Mouse (Mus musculus): ENCODE data around the gene Dhcr7. TPM values are rescaled to one million over a fixed set of nuclear protein-coding genes. Genes with fewer than 3 reads are reported as not detected.

The Dhcr7 gene
- polyA plus RNA-seq, 1 experiment, result 246 TPM

DNA sequence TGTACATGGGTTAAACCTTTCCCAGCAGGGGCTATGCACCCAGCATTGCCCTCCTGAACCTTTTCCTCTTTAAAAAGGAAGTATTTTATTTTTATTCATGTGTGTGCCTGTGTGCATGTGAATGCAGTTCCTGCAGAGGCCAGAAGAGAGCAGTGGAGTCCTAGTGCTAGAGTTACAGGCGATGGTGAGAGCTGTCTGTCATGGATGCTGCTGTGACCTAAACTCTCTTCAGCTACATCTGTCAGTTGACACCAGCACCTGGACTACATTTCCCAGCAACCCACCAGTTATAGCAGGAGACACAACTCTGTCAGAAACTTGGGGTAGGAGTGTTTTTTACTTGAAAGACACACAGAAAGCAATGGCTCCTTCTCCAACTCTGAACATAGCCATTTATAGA, 14.0 kb upstream of the Dhcr7 start:
- H3K4me1 ChIP-seq (replicated peaks; ENCODE audit: control insufficient read depth, insufficient read depth, low read length), result no peaks in the 10 kb centered on the region
- no peak overlapping the region for H3K27ac ChIP-seq (ENCODE audit: control insufficient read depth, insufficient read depth, low read length)
- WGBS, result 74% methylated on average over 1 of the region's 1 CpGs
- H3K4me3 ChIP-seq (ENCODE audit: control insufficient read depth, insufficient read depth, low read length), result no peak overlapping the region
- DNase-seq, result peak; percentile 60
- no peaks in the 10 kb centered on the region for H3K27me3 ChIP-seq (ENCODE audit: control insufficient read depth, insufficient read depth, low read length)
- H3K36me3 ChIP-seq (ENCODE audit: control insufficient read depth, insufficient read depth, low read length), result peaks cover 4% of the 10 kb centered on the region; the same call in 1 of the 2 replicates
- TF ChIP-seq CTCF (IDR thresholded peaks at IDR 0.05; ENCODE audit: borderline replicate concordance, control insufficient read depth, extremely low read depth, insufficient read depth, low read length, poor library complexity), result no peak
- TF ChIP-seq POLR2A (IDR thresholded peaks at IDR 0.05; ENCODE audit: control insufficient read depth, extremely low read depth, insufficient read depth, low read length, poor library complexity), result no peak

GRCm38 (mm10) chr7:143819201-143819600, 3.7 kb upstream of the Dhcr7 start:
- 94% methylated on average over 4 of the region's 4 CpGs for WGBS
- no peaks in the 10 kb centered on the region; the same call in 1 of the 2 replicates for H3K36me3 ChIP-seq (ENCODE audit: control insufficient read depth, insufficient read depth, low read length)

DNA sequence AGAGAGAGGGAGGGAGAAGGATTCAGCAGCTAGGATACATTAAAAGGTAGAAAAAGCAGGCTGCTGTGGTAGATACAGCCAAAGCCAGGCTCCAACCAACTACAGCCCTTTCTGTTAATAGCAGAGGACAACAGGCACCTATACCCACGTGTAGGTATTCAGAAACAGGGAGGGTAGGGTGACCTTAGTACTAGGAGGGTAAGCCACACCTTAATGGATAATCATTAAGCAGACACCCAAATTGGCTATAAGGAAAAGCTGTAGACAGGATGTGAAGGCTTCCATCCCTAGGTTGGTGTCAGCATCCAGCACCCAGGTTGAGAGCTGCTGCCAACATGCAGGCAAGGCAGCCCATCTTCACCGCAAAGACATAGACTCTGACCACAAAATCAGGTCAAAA, 1.7 kb upstream of the Dhcr7 start:
- Histone ChIP-seq H3K27me3 (ENCODE audit: control insufficient read depth, insufficient read depth, low read length) (no peaks in the 10 kb centered on the region), H3K36me3 (ENCODE audit: control insufficient read depth, insufficient read depth, low read length) (no peaks in the 10 kb centered on the region; the same call in 1 of the 2 replicates), H3K4me1 (replicated peaks; ENCODE audit: control insufficient read depth, insufficient read depth, low read length) (peaks cover 11% of the 10 kb centered on the region), H3K27ac (ENCODE audit: control insufficient read depth, insufficient read depth, low read length) (no peak overlapping the region), H3K4me3 (ENCODE audit: control insufficient read depth, insufficient read depth, low read length) (no peak overlapping the region)
- TF ChIP-seq CTCF (IDR thresholded peaks at IDR 0.05; ENCODE audit: borderline replicate concordance, control insufficient read depth, extremely low read depth, insufficient read depth, low read length, poor library complexity), result no peak
- no peak for TF ChIP-seq POLR2A (IDR thresholded peaks at IDR 0.05; ENCODE audit: control insufficient read depth, extremely low read depth, insufficient read depth, low read length, poor library complexity)
- 94% methylated on average over 2 of the region's 2 CpGs for WGBS
- no peak for DNase-seq

More at GRCm38 (mm10) chr7:143819201-143819600, 3.7 kb upstream of the Dhcr7 start:
- H3K27me3 ChIP-seq (ENCODE audit: control insufficient read depth, insufficient read depth, low read length), result no peaks in the 10 kb centered on the region
- no peak for DNase-seq
- H3K27ac ChIP-seq (ENCODE audit: control insufficient read depth, insufficient read depth, low read length), result no peak overlapping the region
- H3K4me3 ChIP-seq (ENCODE audit: control insufficient read depth, insufficient read depth, low read length), result no peak overlapping the region
- peaks cover 11% of the 10 kb centered on the region for H3K4me1 ChIP-seq (replicated peaks; ENCODE audit: control insufficient read depth, insufficient read depth, low read length)
- TF ChIP-seq POLR2A (IDR thresholded peaks at IDR 0.05; ENCODE audit: control insufficient read depth, extremely low read depth, insufficient read depth, low read length, poor library complexity) (no peak), CTCF (IDR thresholded peaks at IDR 0.05; ENCODE audit: borderline replicate concordance, control insufficient read depth, extremely low read depth, insufficient read depth, low read length, poor library complexity) (no peak)

GRCm38 (mm10) chr7:143823266-143823605, 291 bp downstream of the Dhcr7 start:
- no peaks in the 10 kb centered on the region; the same call in 1 of the 2 replicates for H3K36me3 ChIP-seq (ENCODE audit: control insufficient read depth, insufficient read depth, low read length)
- peaks cover 11% of the 10 kb centered on the region for H3K4me1 ChIP-seq (replicated peaks; ENCODE audit: control insufficient read depth, insufficient read depth, low read length)
- 66% methylated on average over 4 of the region's 4 CpGs for WGBS
- peak overlapping the region; percentile 54 for H3K27ac ChIP-seq (ENCODE audit: control insufficient read depth, insufficient read depth, low read length)
- H3K27me3 ChIP-seq (ENCODE audit: control insufficient read depth, insufficient read depth, low read length), result no peaks in the 10 kb centered on the region
- peak overlapping the region; percentile 36 for H3K4me3 ChIP-seq (ENCODE audit: control insufficient read depth, insufficient read depth, low read length)
- TF ChIP-seq CTCF (IDR thresholded peaks at IDR 0.05; ENCODE audit: borderline replicate concordance, control insufficient read depth, extremely low read depth, insufficient read depth, low read length, poor library complexity) (no peak), POLR2A (IDR thresholded peaks at IDR 0.05; ENCODE audit: control insufficient read depth, extremely low read depth, insufficient read depth, low read length, poor library complexity) (no peak)
- no peak for DNase-seq

- no peak for DNase-seq
- Histone ChIP-seq H3K4me1 (replicated peaks; ENCODE audit: control insufficient read depth, insufficient read depth, low read length) (peaks cover 16% of the 10 kb centered on the region), H3K4me3 (ENCODE audit: control insufficient read depth, insufficient read depth, low read length) (no peak overlapping the region), H3K27me3 (ENCODE audit: control insufficient read depth, insufficient read depth, low read length) (no peaks in the 10 kb centered on the region), H3K27ac (ENCODE audit: control insufficient read depth, insufficient read depth, low read length) (no peak overlapping the region), H3K36me3 (ENCODE audit: control insufficient read depth, insufficient read depth, low read length) (no peaks in the 10 kb centered on the region)
- TF ChIP-seq POLR2A (IDR thresholded peaks at IDR 0.05; ENCODE audit: control insufficient read depth, extremely low read depth, insufficient read depth, low read length, poor library complexity) (no peak), CTCF (IDR thresholded peaks at IDR 0.05; ENCODE audit: borderline replicate concordance, control insufficient read depth, extremely low read depth, insufficient read depth, low read length, poor library complexity) (no peak)
- 95% methylated on average over 2 of the region's 2 CpGs for WGBS
Observed at GRCm38 (mm10) chr7:143826985-143827384, 4.0 kb downstream of the Dhcr7 start.

GRCm38 (mm10) chr7:143829504-143830331, 6.8 kb downstream of the Dhcr7 start:
- Histone ChIP-seq H3K27me3 (ENCODE audit: control insufficient read depth, insufficient read depth, low read length) (no peaks in the 10 kb centered on the region), H3K36me3 (ENCODE audit: control insufficient read depth, insufficient read depth, low read length) (no peaks in the 10 kb centered on the region), H3K4me3 (ENCODE audit: control insufficient read depth, insufficient read depth, low read length) (peak overlapping the region; percentile 89), H3K4me1 (replicated peaks; ENCODE audit: control insufficient read depth, insufficient read depth, low read length) (peaks cover 5% of the 10 kb centered on the region), H3K27ac (ENCODE audit: control insufficient read depth, insufficient read depth, low read length) (peak overlapping the region; percentile 99)
- peak; percentile 23; the same call in 1 of the 2 replicates for TF ChIP-seq CTCF (IDR thresholded peaks at IDR 0.05; ENCODE audit: borderline replicate concordance, control insufficient read depth, extremely low read depth, insufficient read depth, low read length, poor library complexity)
- TF ChIP-seq POLR2A (IDR thresholded peaks at IDR 0.05; ENCODE audit: control insufficient read depth, extremely low read depth, insufficient read depth, low read length, poor library complexity), result peak; percentile 36; the same call in 1 of the 2 replicates
- WGBS, result under 1% methylated on average over 37 of the region's 37 CpGs
- DNase-seq, result peak; percentile 94
